Mouse (Mus musculus) liver (tissue): ENCODE results near the gene Psma3.
A peak's percentile ranks its signal among the peaks of the same experiment; 100 is the strongest.
"Not testable (repeated sequence)": the region's sequence is repeated elsewhere in the genome, so short reads cannot be mapped to it uniquely, and the experiment has no call there.

Source experiments
- DNase-seq: peaks from one replicate; pipeline ENCODE4 v3.0.0-alpha.2; 2020; ENCODE audit warnings: mixed read lengths

Gene Psma3

DNA sequence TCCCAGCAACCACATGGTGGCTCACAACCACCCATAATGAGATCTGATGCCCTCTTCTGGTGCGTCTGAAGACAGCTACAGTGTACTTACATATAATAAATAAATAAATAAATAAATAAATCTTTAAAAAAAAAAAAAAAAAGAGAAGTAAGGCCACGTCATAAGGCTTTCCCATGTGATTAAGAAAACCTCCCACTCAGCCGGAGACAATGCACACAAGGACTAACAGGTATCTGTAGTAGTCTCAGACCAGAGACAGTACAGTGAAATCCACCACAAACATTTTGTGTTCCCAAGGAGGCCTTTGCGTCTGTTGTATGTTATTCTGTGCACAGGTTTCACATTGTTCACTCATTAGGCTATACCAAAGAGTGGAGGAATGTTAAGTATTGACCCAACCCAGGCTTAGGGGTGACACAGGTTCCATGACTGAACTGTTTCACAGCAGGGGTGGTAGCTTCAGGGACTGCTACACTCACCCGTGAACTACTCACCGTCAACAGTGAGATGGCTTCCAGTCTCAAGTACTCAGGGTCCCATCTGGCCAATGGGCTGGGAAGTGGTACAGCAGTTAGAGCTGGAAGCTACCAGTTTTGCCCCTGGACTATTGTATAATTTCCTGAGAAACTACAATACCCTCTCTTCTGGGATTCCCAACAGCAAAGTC, 29.5 kb downstream of the Psma3 start:
- DNase-seq: no peak

DNA sequence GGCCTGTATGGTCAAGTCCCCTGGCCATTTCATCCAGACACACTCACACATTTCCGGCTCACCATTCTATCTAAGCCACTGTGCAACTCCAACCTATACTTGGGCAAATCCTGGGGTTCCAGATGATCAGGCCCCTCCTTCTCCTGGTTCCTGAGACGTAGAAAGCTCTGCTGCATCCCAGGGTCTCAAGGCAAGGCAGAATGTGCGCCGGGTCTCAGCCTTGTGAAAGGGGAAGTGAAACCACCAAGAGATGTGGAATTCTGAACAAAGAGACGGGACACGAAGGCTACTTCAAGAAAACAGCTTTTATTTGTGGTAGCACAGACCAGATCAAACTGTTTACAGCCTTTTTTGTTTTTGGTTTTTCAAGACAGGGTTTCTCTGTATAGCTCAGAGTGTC, 31.7 kb downstream of the Psma3 start:
- no peak for DNase-seq

DNA sequence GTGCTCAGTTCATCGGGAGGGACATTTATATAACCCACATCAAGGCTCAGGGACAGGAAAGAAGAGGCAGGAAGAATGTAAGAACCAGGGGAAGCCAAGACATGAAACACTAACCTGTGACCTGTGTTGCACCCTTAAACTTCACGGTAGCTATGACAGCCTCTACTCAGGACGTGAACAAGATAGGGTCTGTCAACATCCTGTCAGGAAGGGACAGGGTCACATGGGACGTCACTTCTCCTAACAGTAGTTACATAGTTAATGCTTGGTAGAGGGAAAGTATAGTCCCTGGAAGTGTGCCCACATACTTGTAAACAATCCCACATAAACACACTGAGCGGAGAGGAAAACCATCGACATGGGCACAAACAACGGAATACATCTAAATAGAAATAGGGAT, 32.5 kb downstream of the Psma3 start:
- DNase-seq: no peak

DNA sequence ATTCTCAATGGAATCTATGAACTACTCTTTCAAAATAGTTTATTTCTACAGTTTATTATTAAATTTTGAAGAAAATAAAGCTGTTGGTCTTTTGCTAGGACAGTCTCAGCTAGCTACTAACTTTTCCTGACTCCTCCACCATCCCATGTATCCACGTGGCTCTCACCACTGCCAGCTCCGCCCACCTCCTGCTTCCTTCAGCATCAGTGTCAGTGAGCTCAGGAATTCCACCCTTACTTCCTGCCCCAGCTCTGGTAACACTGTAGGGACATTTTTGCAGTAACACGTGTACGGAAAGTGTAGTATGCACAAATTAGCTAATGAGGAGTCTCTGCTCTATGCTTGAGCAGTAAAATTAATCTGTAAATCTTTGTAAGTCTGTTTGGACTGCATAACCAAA, 35.3 kb downstream of the Psma3 start:
- DNase-seq: no peak

DNA sequence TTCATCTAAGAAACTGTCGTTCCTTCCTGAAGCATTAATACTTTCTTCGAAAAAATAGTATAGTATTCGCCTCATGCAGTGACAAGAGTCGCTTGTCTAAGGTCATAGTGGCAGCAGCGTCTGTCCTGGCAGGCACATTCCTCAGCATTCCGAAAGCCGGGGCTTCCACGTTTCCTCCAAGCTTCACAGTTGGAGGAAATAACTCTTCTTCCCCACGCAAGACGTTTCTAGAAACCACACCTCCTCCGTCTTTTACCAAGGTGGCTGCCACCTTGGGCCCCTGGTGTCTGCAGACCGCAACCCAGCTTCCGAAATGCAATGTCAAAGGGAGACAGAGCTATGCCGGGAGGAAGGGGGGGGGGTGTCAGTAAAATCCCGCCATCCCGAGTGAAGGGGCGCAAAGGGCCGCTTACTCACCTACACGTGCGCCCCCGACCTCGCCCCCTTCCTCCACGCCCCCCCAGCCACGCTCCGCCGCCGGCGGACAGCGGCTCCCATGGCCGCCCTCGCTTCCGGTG, 40.5 kb downstream of the Psma3 start:
- peak; percentile 80 for DNase-seq

GRCm38 (mm10) chr12:71015363-71016210, 41.2 kb downstream of the Psma3 start, which contains the start of gene Arid4a:
Gene Arid4a (plus strand): TSS chr12:71015990.
- peak; percentile 97 for DNase-seq

- no peak for DNase-seq
Measured at GRCm38 (mm10) chr12:71016211-71016502, 41.7 kb downstream of the Psma3 start.

- peak; percentile 65 for DNase-seq
Measured at GRCm38 (mm10) chr12:71016503-71017241, 42.3 kb downstream of the Psma3 start.

DNA sequence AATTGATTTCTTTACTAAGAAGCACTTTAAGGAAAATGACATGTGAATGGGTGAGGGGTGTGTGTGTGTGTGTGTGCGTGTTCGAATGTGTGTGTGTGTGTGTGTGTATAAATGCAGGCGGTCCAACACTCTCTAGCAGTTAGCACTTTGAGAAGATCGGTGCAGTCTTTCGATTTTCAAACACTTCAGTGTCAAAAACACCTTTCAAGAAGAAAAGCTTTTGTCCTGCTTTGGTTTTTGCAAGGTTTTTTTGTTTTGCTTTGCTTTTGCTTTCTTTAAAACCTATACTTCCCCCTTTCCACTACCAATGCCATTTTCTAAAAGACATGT, 42.8 kb downstream of the Psma3 start:
- DNase-seq: no peak

- DNase-seq: no peak
Measured at GRCm38 (mm10) chr12:71017827-71018226, 43.4 kb downstream of the Psma3 start.

GRCm38 (mm10) chr12:71019211-71019610, 44.8 kb downstream of the Psma3 start:
- no peak for DNase-seq

GRCm38 (mm10) chr12:71024411-71024810, 50.0 kb downstream of the Psma3 start:
- no peak for DNase-seq

DNA sequence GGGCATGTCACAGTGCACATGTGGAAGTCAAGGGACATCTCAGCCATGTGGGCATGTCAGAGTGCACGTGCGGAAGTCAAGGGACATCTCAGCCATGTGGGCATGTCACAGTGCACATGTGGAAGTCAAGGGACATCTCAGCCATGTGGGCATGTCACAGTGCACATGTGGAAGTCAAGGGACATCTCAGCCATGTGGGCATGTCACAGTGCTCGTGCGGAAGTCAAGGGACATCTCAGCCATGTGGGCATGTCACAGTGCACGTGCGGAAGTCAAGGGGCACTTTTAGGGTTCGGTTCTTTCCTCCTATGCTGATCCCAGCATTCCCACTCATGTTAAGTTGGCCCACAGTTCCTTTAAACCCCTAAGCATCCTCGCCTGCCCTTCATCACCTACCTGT, 53.8 kb downstream of the Psma3 start:
- not testable (repeated sequence) for DNase-seq

GRCm38 (mm10) chr12:71030260-71030659, 55.8 kb downstream of the Psma3 start:
- DNase-seq: no peak

DNA sequence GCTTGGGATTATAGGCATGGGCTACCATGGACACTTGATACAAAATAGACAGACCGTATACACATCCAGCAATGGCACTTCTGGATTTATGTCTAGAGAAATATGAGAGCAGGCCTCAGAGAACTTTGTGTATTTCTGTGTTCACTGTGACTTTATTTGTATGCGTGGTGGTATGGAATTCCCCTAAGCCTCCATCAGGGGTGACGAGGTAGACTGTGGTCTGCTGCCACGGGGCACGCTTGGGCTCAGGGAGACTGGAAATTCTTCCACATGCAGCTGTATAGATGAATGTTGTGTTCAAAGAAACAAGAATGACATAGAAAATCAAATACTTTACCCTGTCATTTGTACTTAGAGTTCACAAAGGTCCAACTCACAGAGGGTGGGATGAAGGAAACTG, 56.3 kb downstream of the Psma3 start:
- DNase-seq: no peak

DNA sequence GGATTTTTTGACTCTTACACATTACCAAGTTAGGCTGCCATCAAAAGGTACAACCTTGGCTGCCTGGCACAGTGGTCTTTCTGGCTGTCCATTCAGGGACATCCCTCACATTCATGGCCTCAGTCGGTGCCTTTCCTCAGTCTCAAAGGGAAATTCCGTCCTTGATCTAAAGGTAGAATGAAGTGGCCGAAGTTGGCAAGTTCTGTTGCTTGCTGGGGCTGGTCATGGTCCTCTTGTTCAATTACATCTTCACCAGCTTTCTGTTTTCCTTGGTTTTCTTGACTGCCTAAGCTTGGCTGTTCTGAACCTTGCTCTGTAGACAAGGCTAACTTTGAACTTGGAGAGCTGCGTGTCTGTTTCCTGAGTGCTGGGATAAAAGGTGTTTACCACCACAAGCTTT, 61.4 kb downstream of the Psma3 start:
- DNase-seq: no peak

DNA sequence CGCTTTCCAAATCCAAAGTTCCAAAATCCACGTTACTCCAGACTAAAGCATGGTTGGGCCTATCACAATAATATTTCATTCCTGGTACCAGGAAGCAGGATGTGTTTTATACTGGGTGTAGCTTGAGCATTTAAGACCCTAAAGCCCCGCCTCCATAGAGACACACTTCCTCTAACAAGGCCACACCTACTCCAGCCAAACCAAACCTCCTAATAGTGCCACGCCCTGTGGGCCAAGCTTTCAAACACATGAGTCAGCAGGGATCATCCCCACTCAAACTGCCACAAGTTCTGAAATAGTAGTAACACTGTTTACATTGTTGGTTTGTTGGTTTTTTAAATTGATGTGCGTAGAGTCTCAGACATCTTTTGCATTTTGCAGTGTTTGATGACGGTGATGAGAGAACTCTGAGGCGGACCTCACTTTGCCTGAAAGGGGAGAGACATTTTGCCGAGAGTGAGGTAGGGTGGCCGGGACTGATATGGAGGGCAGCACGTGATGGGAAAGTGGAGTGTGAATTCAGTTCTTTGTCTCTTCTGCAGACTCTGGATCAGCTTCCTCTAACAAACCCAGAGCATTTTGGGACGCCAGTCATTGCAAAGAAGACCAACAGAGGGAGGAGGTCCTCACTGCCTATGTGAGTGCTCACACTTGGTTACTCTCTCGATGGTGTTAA, 62.4 kb downstream of the Psma3 start:
- DNase-seq: peak; percentile 61

DNA sequence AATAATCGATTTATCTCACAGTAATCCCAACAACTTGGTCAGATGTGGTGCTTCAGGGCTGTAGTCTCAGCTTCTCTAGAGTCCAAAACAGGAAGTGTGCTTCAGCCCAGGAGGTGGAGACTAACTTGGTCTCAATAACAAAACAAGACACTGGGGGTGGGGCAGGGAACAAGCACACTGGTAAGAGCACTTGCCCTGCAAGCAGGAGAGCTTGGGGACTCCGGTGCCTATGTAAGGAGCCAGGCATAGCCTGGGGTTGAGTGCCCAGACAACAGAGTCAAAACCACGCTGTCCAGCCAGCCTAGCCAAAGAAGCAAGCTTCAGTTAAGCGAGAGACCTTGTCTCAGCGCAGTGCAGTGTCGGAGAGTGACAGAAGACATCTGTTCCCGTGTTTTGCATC, 66.0 kb downstream of the Psma3 start:
- DNase-seq: no peak

- DNase-seq: no peak
Measured at GRCm38 (mm10) chr12:71042451-71042850, 68.0 kb downstream of the Psma3 start.

DNA sequence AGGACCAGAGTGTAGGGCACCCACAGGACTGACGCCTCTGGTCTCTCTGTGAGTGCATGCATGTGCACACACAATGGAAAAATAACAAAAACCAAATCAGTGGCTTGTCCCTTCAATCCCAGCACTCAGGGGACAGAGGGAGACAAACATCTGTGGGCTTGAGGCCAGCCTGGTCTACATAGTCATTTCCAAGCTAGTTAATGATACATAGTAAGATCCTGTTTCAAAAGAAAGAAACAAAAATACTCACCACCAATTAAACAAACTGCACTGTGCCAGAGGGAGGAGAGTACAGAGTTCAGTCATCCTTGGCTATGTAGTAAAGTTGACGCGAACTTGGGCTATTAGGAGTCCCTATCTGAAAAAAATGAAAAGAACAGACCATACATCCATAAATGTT, 69.2 kb downstream of the Psma3 start:
- no peak for DNase-seq

DNA sequence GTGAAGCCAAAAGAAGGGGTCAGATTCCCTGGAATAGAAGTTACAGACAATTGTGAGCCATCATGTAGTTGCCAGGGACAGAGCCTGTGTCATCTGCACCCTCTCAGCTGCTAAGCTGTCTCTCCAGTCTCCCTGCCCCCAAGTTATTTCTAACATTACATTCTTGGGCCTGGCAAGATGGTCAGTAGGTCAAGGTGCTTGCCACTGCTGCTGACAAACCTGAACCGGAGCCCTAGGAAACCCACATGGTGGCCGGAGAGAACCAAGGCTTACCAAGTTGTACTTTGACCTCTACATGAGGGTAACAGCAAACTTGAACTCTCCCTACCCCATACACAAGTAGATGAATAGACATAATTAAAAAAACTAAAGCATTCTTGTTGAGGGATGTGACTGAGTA, 70.1 kb downstream of the Psma3 start:
- no peak for DNase-seq
